ENCODE assay signal across 30 mouse cellular contexts in genomic region chrX:20497682-20498081, GRCm38 (mm10). TPM values are rescaled to one million over a fixed set of nuclear protein-coding genes. Genes with fewer than 3 reads are reported as not detected.
A peak's percentile ranks its signal among the peaks of the same experiment; 100 is the strongest.
DNase-seq lines count a peak whose midpoint lies in the region; ATAC-seq and TF ChIP-seq lines count a peak whose summit lies in the region.
"Had no signal": no experiment of that assay in that cellular context is flagged by ENCODE, and none has a peak within 500 bp of the region (broad histone marks: within the 10 kb centered on the region; RNA-seq: fewer than 3 reads in every experiment).

No protein-coding gene starts in this region.

- no peak for TF ChIP-seq EP300 in lung, postnatal 0 days (IDR thresholded peaks at IDR 0.05)

- H3K4me3 ChIP-seq in forebrain, embryonic 14.5 days (ENCODE audit: low read depth, low read length), result no peak overlapping the region
- H3K4me3 ChIP-seq in forebrain, embryonic 12.5 days (replicated peaks), result no peak overlapping the region
- H3K4me3 ChIP-seq in lung, postnatal 0 days (ENCODE audit: low read depth, low read length), result no peak overlapping the region
- H3K4me3 ChIP-seq: embryonic facial prominence, embryonic 13.5 days; midbrain, embryonic 12.5 days; myocyte; neural tube, embryonic 15.5 days; stomach, embryonic 15.5 days had no signal

- H3K27ac ChIP-seq in forebrain, embryonic 14.5 days (ENCODE audit: low read depth, low read length), result no peak overlapping the region
- H3K27ac ChIP-seq in forebrain, embryonic 12.5 days, result no peak overlapping the region
- no peak overlapping the region for H3K27ac ChIP-seq in lung, postnatal 0 days (ENCODE audit: low read length)
- H3K27ac ChIP-seq: embryonic facial prominence, embryonic 13.5 days; hindbrain, embryonic 14.5 days; macrophage; midbrain, embryonic 12.5 days; neural tube, embryonic 15.5 days; stomach, embryonic 15.5 days had no signal

- no peak overlapping the region for H3K4me2 ChIP-seq in forebrain, embryonic 14.5 days (ENCODE audit: low read length)
- H3K4me2 ChIP-seq in forebrain, embryonic 12.5 days, result no peak overlapping the region
- no peak overlapping the region for H3K4me2 ChIP-seq in lung, postnatal 0 days (replicated peaks; ENCODE audit: low read depth, low read length)
- H3K4me2 ChIP-seq: embryonic facial prominence, embryonic 13.5 days; heart, embryonic 11.5 days; hindbrain, embryonic 14.5 days; liver, embryonic 11.5 days; midbrain, embryonic 12.5 days; neural tube, embryonic 15.5 days; stomach, embryonic 15.5 days had no signal

- no peaks in the 10 kb centered on the region for H3K4me1 ChIP-seq in forebrain, embryonic 14.5 days (ENCODE audit: control insufficient read depth, insufficient read depth, low read length)
- H3K4me1 ChIP-seq in forebrain, embryonic 12.5 days, result no peaks in the 10 kb centered on the region
- H3K4me1 ChIP-seq in lung, postnatal 0 days (ENCODE audit: insufficient read depth, low read depth, low read length), result no peaks in the 10 kb centered on the region
- H3K4me1 ChIP-seq: embryonic facial prominence, embryonic 13.5 days; midbrain, embryonic 12.5 days; neural tube, embryonic 15.5 days; stomach, embryonic 15.5 days had no signal

- no peak overlapping the region for H3K9ac ChIP-seq in forebrain, embryonic 14.5 days (ENCODE audit: low read length)
- no peak overlapping the region for H3K9ac ChIP-seq in forebrain, embryonic 12.5 days
- no peak overlapping the region for H3K9ac ChIP-seq in lung, postnatal 0 days (replicated peaks; ENCODE audit: low read depth)
- H3K9ac ChIP-seq: embryonic facial prominence, embryonic 13.5 days; hindbrain, embryonic 14.5 days; midbrain, embryonic 12.5 days; neural tube, embryonic 15.5 days; stomach, embryonic 15.5 days had no signal

- no peak for ATAC-seq in forebrain, embryonic 14.5 days
- no peak for ATAC-seq in forebrain, embryonic 12.5 days (ENCODE audit: low FRiP score)
- ATAC-seq in lung, postnatal 0 days, result no peak
- ATAC-seq: forebrain, embryonic 16.5 days; intestine, embryonic 16.5 days had no signal

- H3K9me3 ChIP-seq in forebrain, embryonic 14.5 days (replicated peaks; ENCODE audit: control insufficient read depth, low read length), result no peaks in the 10 kb centered on the region
- no peaks in the 10 kb centered on the region for H3K9me3 ChIP-seq in forebrain, embryonic 12.5 days
- H3K9me3 ChIP-seq in lung, postnatal 0 days (ENCODE audit: low read length), result no peaks in the 10 kb centered on the region
- H3K9me3 ChIP-seq: embryonic facial prominence, embryonic 13.5 days; midbrain, embryonic 12.5 days; neural tube, embryonic 15.5 days; stomach, embryonic 15.5 days had no signal

- no peaks in the 10 kb centered on the region for H3K27me3 ChIP-seq in forebrain, embryonic 14.5 days (replicated peaks; ENCODE audit: control insufficient read depth, insufficient read depth, low read length)
- no peaks in the 10 kb centered on the region for H3K27me3 ChIP-seq in forebrain, embryonic 12.5 days
- H3K27me3 ChIP-seq in lung, postnatal 0 days (replicated peaks; ENCODE audit: insufficient read depth, low read length), result no peaks in the 10 kb centered on the region
- no peaks in the 10 kb centered on the region for H3K27me3 ChIP-seq in splenic B cell, adult 2 months (ENCODE audit: control insufficient read depth, insufficient read depth, low read length, poor library complexity, severe bottlenecking)
- H3K27me3 ChIP-seq: embryonic facial prominence, embryonic 13.5 days; midbrain, embryonic 12.5 days; neural tube, embryonic 15.5 days; stomach, embryonic 15.5 days had no signal

- H3K36me3 ChIP-seq in forebrain, embryonic 14.5 days (ENCODE audit: control insufficient read depth, insufficient read depth, low read length), result peaks cover 6% of the 10 kb centered on the region; the same call in 1 of the 2 replicates
- H3K36me3 ChIP-seq in forebrain, embryonic 12.5 days (replicated peaks), result no peaks in the 10 kb centered on the region; the same call in 1 of the 2 replicates
- H3K36me3 ChIP-seq in lung, postnatal 0 days (ENCODE audit: insufficient read depth, low read length), result no peaks in the 10 kb centered on the region
- H3K36me3 ChIP-seq in splenic B cell, adult 2 months (ENCODE audit: control insufficient read depth, insufficient read depth, low read length, poor library complexity, severe bottlenecking), result no peaks in the 10 kb centered on the region
- H3K36me3 ChIP-seq: stomach, embryonic 15.5 days had no signal

- peak; percentile 1 for DNase-seq in forebrain, embryonic 14.5 days (ENCODE audit: low spot score)
- DNase-seq in lung, postnatal 0 days (ENCODE audit: low spot score), result peak; percentile 24
- DNase-seq in lung, postnatal 10 days, result no peak
- DNase-seq in NIH3T3 (ENCODE audit: low read depth), result peak; percentile 40
- DNase-seq in splenic B cell, adult 2 months (ENCODE audit: low read depth, low spot score), result peak; percentile 13
- DNase-seq in kidney, postnatal 10 days, result no peak
- no peak for DNase-seq in Muller cell, postnatal 12 days (ENCODE audit: inconsistent ontology term)
- DNase-seq: adrenal gland, adult 2 months; cerebellum, postnatal 14 days; gastrocnemius, postnatal 36 days; heart, postnatal 10 days; kidney, postnatal 14 days; lung, adult 18-20 months; right cerebral cortex, postnatal 25 days; thymus, adult 2 months had no signal

- no peak for TF ChIP-seq CTCF in lung, postnatal 0 days (IDR thresholded peaks at IDR 0.05)

- 81% methylated on average over 3 of the region's 3 CpGs for WGBS in forebrain, embryonic 14.5 days
- 92% methylated on average over 3 of the region's 3 CpGs for WGBS in forebrain, embryonic 12.5 days
- 81% methylated on average over 3 of the region's 3 CpGs for WGBS in lung, postnatal 0 days

RNA-seq across cellular contexts. Expression of gene Rgn, which starts 51.9 kb away (rescaled TPM):
- polyA plus RNA-seq in forebrain, embryonic 14.5 days (2014; fragmentation: Nextera tagmentation; extraction: Ambion mirVana), result 0.34 and 0.40 TPM in 2 replicates
- 0.19 and 0.53 TPM in 2 replicates for polyA plus RNA-seq in forebrain, embryonic 12.5 days (2016; fragmentation: Nextera tagmentation; extraction: Ambion mirVana)
- 2.3 and 2.7 TPM in 2 replicates for polyA plus RNA-seq in lung, postnatal 0 days (2015; fragmentation: Nextera tagmentation; extraction: Ambion mirVana)
- polyA plus RNA-seq: C2C12; limb, embryonic 11.5 days; macrophage; myocyte; spleen, adult 2 months; thymus, adult 2 months had no signal

Comparison
In these comparisons a context has a peak if more than half of its experiments do, and no peak if none do; other contexts are left out.
1. DNase-seq: peak in forebrain, embryonic 14.5 days (single experiment), lung, postnatal 0 days (single experiment), NIH3T3 (single experiment) and splenic B cell, adult 2 months (single experiment); none in lung, postnatal 10 days (single experiment), kidney, postnatal 10 days (single experiment) and Muller cell, postnatal 12 days (single experiment).